Mouse (Mus musculus): ENCODE measurements around the gene Rab23. TPM values are rescaled to one million over a fixed set of nuclear protein-coding genes. Genes with fewer than 3 reads are reported as not detected.
"Not testable (repeated sequence)": the region's sequence is repeated elsewhere in the genome, so short reads cannot be mapped to it uniquely, and the experiment has no call there.

Rab23 gene
- polyA plus RNA-seq, 1 experiment: 77.8 TPM

DNA sequence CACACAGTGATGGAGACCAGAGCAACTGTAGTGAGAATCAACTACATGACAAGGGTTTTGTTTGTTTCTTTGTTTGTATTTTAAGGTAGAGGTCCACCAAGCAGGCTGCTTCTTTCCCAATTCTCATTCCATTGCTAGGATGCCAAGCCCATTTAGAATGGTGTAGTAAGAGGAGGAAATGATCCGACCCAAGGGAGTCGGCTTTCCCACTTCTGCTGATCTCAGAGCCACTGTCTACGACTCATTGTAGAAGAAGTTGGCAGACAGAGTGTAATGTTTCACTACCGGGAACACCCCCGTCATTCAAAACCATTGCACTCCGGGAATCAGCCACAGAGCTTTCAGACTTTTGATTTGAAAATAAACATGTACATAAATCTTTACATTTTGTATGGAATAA lies 4.8 kb downstream of the Rab23 start:
- H3K27ac ChIP-seq (ENCODE audit: insufficient read depth, low read length): peak overlapping the region; percentile 58; the same call in 1 of the 2 replicates
- peaks cover 10% of the 10 kb centered on the region; the same call in 1 of the 2 replicates for H3K4me1 ChIP-seq (ENCODE audit: control insufficient read depth, insufficient read depth, low read length)
- TF ChIP-seq POLR2A (IDR thresholded peaks at IDR 0.05; ENCODE audit: low read depth, low read length) (no peak), CTCF (IDR thresholded peaks at IDR 0.05; ENCODE audit: borderline replicate concordance, insufficient read depth, low read length) (no peak)
- no peak overlapping the region for H3K4me3 ChIP-seq (ENCODE audit: insufficient read depth, low read length)

DNA sequence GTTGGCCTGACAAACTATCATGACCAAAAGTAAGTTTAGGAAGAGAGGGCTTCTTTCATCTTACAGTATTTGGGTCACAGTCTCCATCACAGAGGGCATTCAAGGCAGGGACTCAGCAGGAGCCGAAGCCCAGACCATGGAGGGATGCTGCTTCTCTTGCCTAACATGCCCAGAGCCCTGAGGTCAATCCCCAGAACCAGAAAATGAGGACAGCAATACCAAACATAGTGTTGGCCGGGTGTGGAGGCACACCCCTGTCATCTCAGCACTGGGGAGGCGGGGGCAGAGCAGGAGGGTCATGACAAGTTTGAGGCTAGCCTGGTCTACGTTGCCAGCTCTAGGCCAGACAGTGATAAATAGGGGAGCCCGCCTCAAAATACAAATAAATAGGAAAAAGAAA lies 5.4 kb downstream of the Rab23 start:
- TF ChIP-seq CTCF (IDR thresholded peaks at IDR 0.05; ENCODE audit: borderline replicate concordance, insufficient read depth, low read length): no peak
- no peak for TF ChIP-seq POLR2A (IDR thresholded peaks at IDR 0.05; ENCODE audit: low read depth, low read length)
- Histone ChIP-seq H3K4me3 (ENCODE audit: insufficient read depth, low read length) (no peak overlapping the region), H3K4me1 (ENCODE audit: control insufficient read depth, insufficient read depth, low read length) (peaks cover 10% of the 10 kb centered on the region; the same call in 1 of the 2 replicates), H3K27ac (ENCODE audit: insufficient read depth, low read length) (peak overlapping the region; percentile 32; the same call in 1 of the 2 replicates)

DNA sequence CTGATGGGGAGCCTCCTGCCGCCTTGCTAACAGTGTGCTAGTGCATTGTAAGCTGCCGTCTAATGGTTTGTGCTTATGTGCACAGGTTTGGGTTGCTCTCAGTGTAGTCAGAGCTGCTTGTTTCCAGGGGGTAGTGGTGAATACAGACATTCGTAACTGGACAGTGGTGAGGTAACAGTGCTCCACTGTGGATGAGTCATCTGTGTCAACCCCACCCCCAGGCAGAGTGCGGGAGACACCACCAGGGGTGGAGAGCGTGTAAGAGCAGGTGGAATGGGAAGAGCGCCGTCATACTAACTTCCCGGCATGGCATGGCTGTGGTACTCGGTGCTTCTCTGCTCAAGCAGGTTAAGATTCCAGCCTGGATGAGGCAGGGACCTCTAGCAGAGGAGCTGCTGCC lies 13.4 kb downstream of the Rab23 start:
- TF ChIP-seq CTCF (IDR thresholded peaks at IDR 0.05; ENCODE audit: borderline replicate concordance, insufficient read depth, low read length) (no peak), POLR2A (IDR thresholded peaks at IDR 0.05; ENCODE audit: low read depth, low read length) (no peak)
- H3K4me3 ChIP-seq (ENCODE audit: insufficient read depth, low read length): no peak overlapping the region
- H3K4me1 ChIP-seq (ENCODE audit: control insufficient read depth, insufficient read depth, low read length): peaks cover 3% of the 10 kb centered on the region; the same call in 1 of the 2 replicates
- H3K27ac ChIP-seq (ENCODE audit: insufficient read depth, low read length): no peak overlapping the region

DNA sequence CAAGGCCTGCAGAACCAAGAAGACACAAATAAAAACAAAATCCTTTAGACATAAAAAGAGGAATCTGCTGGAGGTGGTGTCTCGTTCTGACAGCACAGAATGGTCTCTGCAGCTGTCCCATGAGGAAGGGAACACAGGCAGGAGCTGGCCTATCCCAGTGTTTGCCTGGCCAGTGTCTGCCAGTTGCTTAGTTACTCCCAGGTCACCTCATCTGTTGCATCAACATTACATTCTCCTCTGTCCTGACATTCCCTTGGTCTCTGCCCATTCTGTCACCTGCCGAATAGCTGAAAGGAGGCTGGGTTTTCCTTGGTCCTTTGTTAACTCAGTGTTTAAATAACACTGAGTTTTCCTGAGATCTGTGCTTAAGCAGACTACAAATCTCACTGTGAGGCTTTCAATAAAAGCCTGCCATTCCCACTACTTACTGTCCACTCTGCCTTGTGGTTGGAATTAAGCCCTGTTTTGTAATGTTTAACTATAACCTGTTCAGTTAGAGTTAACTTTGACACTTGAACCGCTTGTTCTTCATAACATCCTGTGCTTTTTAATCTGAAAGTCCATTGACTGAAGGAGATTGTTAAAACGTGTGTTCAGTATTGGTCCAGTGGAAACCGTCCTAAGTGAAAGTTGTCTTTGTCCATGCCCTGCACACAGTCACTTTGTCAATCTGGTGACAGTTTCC lies 14.5 kb downstream of the Rab23 start:
- H3K27ac ChIP-seq (ENCODE audit: insufficient read depth, low read length): no peak overlapping the region
- H3K4me1 ChIP-seq (ENCODE audit: control insufficient read depth, insufficient read depth, low read length): peaks cover 3% of the 10 kb centered on the region; the same call in 1 of the 2 replicates
- no peak overlapping the region for H3K4me3 ChIP-seq (ENCODE audit: insufficient read depth, low read length)
- TF ChIP-seq POLR2A (IDR thresholded peaks at IDR 0.05; ENCODE audit: low read depth, low read length) (no peak), CTCF (IDR thresholded peaks at IDR 0.05; ENCODE audit: borderline replicate concordance, insufficient read depth, low read length) (no peak)

DNA sequence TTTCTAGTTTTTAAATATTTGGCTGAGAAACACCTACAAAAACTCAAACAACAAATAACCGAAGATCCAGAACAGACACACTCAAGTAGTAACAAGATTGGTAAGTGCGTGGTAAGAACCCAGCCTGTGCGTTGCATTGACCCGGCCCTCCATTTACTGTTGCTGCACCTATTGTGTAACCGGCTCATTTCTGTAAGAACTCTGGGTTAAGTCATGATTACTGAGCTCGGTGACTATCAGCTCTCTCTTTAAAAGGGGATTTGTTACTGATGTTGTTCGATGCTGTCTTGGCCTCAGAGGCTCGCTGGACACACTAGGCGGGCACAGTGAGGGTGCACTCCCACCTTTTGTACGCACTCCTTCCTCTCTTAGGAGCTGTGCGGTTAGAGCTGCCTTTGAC lies 18.6 kb downstream of the Rab23 start:
- H3K27ac ChIP-seq (ENCODE audit: insufficient read depth, low read length): no peak overlapping the region
- H3K4me1 ChIP-seq (ENCODE audit: control insufficient read depth, insufficient read depth, low read length): no peaks in the 10 kb centered on the region
- TF ChIP-seq POLR2A (IDR thresholded peaks at IDR 0.05; ENCODE audit: low read depth, low read length): no peak
- H3K4me3 ChIP-seq (ENCODE audit: insufficient read depth, low read length): no peak overlapping the region

DNA sequence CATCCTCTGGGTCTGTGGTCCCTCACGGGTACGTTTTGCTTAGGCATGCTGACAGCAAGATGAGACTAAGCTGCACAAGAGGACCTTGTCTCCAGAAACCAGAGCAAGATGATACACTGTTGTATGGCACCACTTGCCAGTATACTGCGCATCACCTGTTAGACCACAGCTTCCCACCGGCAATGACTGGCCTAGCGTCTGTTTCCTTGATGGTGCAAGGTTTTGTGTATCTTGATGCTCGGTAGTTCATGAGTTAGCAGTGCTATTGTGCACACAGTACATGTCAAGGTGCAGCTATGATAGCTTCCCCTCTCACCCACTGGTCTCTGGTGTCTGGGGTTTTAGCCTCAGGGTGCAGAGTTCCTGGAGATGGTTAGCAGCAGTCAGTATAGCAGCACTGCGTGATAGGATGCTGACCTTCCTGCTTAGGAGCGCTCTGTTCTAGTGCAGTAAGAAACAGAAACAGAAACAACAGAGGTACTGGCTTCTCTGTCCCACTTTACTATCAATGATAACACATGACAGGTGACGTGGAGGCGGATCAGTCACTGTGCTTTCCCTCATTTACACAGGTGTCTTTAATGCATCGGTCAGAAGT lies 19.1 kb downstream of the Rab23 start:
- no peaks in the 10 kb centered on the region for H3K4me1 ChIP-seq (ENCODE audit: control insufficient read depth, insufficient read depth, low read length)
- H3K4me3 ChIP-seq (ENCODE audit: insufficient read depth, low read length): no peak overlapping the region
- TF ChIP-seq CTCF (IDR thresholded peaks at IDR 0.05; ENCODE audit: borderline replicate concordance, insufficient read depth, low read length): no peak
- no peak for TF ChIP-seq POLR2A (IDR thresholded peaks at IDR 0.05; ENCODE audit: low read depth, low read length)
- no peak overlapping the region for H3K27ac ChIP-seq (ENCODE audit: insufficient read depth, low read length)

DNA sequence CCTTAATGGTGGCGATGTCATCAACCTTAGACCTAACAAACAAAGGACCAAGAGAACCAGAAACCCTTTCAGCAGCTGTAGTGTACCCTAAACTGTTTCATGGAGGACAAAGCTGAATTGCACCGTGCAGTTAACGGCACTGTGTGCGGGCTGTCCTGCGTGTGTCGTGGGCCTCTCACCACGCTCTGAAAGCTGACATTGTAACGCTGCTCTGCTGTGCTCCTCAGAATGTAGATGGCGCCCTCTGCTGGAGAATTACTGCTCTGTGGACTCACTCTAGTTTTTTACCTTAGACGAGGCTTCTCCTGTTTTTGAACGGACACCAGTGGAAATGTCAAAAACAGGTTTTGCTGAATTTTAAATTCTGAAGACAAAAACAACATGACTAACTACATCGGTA lies 19.6 kb downstream of the Rab23 start:
- H3K27ac ChIP-seq (ENCODE audit: insufficient read depth, low read length): no peak overlapping the region
- H3K4me3 ChIP-seq (ENCODE audit: insufficient read depth, low read length): no peak overlapping the region
- no peak for TF ChIP-seq POLR2A (IDR thresholded peaks at IDR 0.05; ENCODE audit: low read depth, low read length)
- peak; percentile 96 for TF ChIP-seq CTCF (IDR thresholded peaks at IDR 0.05; ENCODE audit: borderline replicate concordance, insufficient read depth, low read length)
- H3K4me1 ChIP-seq (ENCODE audit: control insufficient read depth, insufficient read depth, low read length): no peaks in the 10 kb centered on the region

DNA sequence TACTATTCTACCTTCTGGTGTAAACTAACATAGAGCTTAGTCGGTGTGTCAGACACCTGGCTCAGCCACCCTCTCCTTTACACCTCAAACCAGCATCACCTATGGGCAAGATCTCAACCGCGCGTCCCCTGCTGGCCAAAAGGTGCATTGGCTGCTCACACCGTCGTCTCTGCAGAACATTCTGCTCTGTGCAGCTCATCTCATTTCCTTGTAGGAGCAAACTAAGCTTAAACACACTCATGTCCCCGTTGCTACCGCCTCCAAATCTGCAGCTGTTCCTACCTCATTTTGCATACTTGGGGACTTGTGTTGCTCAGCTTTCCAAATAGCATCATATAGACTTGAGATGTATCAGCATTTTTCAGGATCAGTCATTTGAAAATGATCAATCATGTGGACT lies 23.2 kb downstream of the Rab23 start:
- TF ChIP-seq CTCF (IDR thresholded peaks at IDR 0.05; ENCODE audit: borderline replicate concordance, insufficient read depth, low read length): peak; percentile 93
- no peak for TF ChIP-seq POLR2A (IDR thresholded peaks at IDR 0.05; ENCODE audit: low read depth, low read length)
- no peak overlapping the region for H3K4me3 ChIP-seq (ENCODE audit: insufficient read depth, low read length)
- H3K27ac ChIP-seq (ENCODE audit: insufficient read depth, low read length): no peak overlapping the region
- no peaks in the 10 kb centered on the region for H3K4me1 ChIP-seq (ENCODE audit: control insufficient read depth, insufficient read depth, low read length)

DNA sequence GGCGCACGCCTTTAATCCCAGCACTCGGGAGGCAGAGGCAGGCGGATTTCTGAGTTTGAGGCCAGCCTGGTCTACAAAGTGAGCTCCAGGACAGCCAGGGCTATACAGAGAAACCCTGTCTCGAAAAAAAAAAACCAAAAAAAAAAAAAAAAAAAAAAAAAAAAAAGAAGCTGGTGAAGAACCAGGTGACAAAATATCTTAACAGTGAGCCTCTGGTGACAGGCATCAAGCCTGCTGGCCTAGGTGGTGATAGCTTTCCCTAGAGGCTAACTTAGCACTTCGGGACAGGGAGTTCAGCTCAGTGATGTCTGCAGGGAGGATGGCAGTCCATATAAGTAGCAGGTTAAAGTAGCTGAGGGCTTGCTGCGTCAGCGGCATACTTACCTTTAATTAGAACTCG lies 25.1 kb downstream of the Rab23 start:
- not testable (repeated sequence) for H3K4me3 ChIP-seq (ENCODE audit: insufficient read depth, low read length); H3K4me1 ChIP-seq (ENCODE audit: control insufficient read depth, insufficient read depth, low read length); H3K27ac ChIP-seq (ENCODE audit: insufficient read depth, low read length)

DNA sequence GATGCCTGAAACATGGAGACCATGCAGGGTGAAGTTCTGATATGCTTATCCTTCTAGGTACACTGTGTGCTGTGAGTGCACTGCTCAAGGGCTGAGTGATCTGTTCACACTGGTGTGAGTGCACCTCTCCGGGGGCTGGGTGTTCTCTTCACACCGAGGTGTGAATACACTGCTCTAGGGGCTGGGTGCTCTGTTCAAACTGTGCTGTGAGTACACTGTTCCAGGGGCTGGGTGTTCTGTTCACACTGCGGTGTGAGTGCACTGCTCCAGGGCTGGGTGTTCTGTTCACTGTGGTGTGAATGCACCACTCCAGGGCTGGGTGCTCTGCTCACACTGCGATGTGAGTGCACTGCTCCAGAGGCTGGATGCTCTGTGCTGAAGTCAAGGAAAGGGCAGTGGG lies 26.2 kb downstream of the Rab23 start:
- no peak overlapping the region for H3K27ac ChIP-seq (ENCODE audit: insufficient read depth, low read length)
- H3K4me3 ChIP-seq (ENCODE audit: insufficient read depth, low read length): no peak overlapping the region
- TF ChIP-seq CTCF (IDR thresholded peaks at IDR 0.05; ENCODE audit: borderline replicate concordance, insufficient read depth, low read length) (no peak), POLR2A (IDR thresholded peaks at IDR 0.05; ENCODE audit: low read depth, low read length) (no peak)
- H3K4me1 ChIP-seq (ENCODE audit: control insufficient read depth, insufficient read depth, low read length): no peaks in the 10 kb centered on the region
